Mouse (Mus musculus): ENCODE measurements at regions not wholly inside any gene's neighbourhood (a gene's known extent, or its start where the extent isn't known, plus 50 kb on each side); places are given as distances from the start of the nearest gene placed in this dataset.
A peak's percentile ranks its signal among the peaks of the same experiment; 100 is the strongest.

GRCm38 (mm10) chr13:101219568-101219967 is 386.3 kb upstream of the Slc30a5 start:
- DNase-seq (ENCODE audit: low spot score in 2 of 2), result no peak

GRCm38 (mm10) chr13:101216897-101217480 is 383.8 kb upstream of the Slc30a5 start:
- DNase-seq (ENCODE audit: low spot score in 2 of 2), result no peak

DNA sequence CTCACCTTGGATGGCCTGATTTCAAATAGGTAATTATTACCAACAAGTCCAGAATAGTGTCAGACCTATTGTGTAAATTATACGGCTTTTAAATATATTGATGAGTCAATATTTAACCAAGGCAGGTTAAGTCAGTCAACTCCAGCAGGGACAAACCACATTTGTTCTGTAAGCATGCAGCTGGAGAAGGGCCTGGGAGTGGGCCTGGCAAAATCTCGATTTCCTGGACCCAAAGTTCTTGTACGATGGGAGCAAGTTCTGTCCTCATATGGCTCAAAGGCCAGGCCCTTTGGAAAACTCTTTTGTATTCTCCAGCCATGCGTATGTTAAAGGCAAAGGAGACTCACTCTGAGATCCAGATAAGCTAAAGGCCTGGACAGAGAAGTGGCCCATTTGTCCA is 383.2 kb upstream of the Slc30a5 start:
- no peak for DNase-seq (ENCODE audit: low spot score in 2 of 2)

DNA sequence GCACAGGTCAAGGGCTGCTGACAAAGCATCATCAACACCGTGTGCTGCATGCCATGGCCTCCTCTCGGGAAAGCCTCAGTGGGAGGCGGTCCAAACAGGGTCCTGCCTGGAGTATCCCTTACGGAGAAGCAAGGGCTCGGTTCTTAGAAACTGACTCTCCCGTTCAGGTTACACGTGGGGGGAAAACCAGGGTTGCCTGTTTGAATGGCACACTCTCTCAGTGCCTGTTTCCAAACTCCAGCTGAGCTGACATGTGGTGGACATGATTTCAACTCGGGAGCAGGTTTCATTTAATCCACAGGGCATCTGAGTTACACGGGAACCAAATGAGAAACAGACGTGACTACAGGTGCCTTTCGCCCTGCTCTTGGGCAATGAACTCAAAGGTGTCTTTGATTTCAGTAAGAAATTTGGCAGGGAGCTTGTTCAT is 382.6 kb upstream of the Slc30a5 start:
- DNase-seq (ENCODE audit: low spot score in 2 of 2), result no peak

GRCm38 (mm10) chr13:101215131-101215641 is 382.0 kb upstream of the Slc30a5 start:
- no peak for DNase-seq (ENCODE audit: low spot score in 2 of 2)

GRCm38 (mm10) chr13:101214094-101214493 is 380.9 kb upstream of the Slc30a5 start:
- DNase-seq (ENCODE audit: low spot score in 2 of 2), result no peak

GRCm38 (mm10) chr13:101213121-101213916 is 380.1 kb upstream of the Slc30a5 start:
- peak in 1 of 2 experiments; percentile 68 for DNase-seq (ENCODE audit: low spot score in 2 of 2)

GRCm38 (mm10) chr13:101212341-101212895 is 379.2 kb upstream of the Slc30a5 start:
- DNase-seq (ENCODE audit: low spot score in 2 of 2), result no peak

DNA sequence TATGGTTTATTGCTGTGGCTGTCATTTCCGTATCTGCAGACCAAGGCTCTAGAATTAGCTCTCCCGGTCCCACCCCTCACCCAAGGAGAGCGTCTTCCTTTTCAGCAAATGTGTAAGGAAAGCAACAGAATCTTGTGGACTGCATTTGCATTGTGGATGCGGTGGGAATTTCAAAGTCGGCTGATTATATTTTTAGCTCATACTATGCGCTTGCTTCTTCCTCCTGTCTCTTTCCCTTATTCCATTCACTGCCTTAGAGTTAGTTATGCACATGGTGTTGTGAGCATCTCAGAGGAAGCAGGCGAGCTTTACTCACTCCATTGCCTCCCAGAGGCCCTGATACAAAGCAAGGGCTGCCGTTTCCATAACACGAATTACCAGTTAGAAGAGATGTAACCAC is 375.6 kb upstream of the Slc30a5 start:
- DNase-seq (ENCODE audit: low spot score in 2 of 2), result no peak

GRCm38 (mm10) chr13:101203463-101203862 is 370.2 kb upstream of the Slc30a5 start:
- DNase-seq (ENCODE audit: low spot score in 2 of 2), result no peak

GRCm38 (mm10) chr13:101202565-101203313 is 369.5 kb upstream of the Slc30a5 start:
- no peak for DNase-seq (ENCODE audit: low spot score in 2 of 2)

DNA sequence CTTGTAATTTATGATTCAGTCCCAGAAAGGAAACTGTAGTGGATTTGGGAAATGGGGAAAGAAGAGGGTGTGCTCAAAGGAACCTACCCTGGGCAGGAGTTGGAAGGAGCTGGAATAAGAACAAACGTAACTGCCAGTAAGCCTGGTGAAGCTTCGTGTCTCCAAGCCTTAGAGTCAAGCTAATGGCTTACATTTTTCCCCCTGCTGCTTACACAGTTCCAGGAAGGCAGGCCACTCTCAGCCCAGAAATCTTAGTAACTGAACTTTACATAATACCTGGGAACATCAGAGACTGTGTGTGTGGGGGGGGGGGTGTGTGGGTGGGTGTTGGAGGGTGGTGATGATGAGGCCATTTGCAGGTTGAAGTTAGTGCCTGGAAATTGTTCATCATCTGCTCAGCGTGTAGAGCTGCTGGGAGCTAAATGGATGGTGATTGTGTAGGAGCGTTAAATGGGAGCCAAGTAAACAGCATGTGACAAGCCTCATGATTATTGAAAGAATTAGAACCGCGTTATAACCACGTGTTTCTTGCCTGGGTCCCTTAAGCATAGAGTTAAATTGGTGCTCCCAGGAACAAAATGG is 357.1 kb upstream of the Slc30a5 start:
- peak in 1 of 2 experiments; percentile 9 for DNase-seq (ENCODE audit: low spot score in 2 of 2)

GRCm38 (mm10) chr13:101182387-101182786 is 349.2 kb upstream of the Slc30a5 start:
- DNase-seq (ENCODE audit: low spot score in 2 of 2), result no peak

GRCm38 (mm10) chr13:101175017-101175689 is 341.9 kb upstream of the Slc30a5 start:
- no peak for DNase-seq (ENCODE audit: low spot score in 2 of 2)

- DNase-seq (ENCODE audit: low spot score in 2 of 2), result no peak
Observed at GRCm38 (mm10) chr13:101161768-101162167, 328.5 kb upstream of the Slc30a5 start.

DNA sequence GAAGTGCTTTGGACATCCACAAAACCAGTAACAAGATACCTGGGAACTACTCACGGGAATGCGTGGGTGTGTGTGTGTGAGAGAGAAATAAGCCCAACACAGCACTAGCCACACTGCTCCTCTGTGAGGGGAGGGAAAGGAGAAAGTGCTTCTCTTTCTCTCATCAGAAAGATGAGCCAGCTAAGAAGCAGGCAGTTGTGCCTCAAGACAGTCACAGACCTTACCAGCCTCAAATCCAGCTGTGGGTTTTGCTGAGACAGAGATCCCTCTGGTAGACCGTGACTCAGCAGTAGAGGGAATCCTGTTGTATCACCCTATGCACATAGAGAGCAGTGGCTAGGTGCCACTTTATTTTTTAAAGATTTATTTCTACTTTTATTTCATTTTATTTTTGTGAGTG is 326.7 kb upstream of the Slc30a5 start:
- no peak for DNase-seq (ENCODE audit: low spot score in 2 of 2)

DNA sequence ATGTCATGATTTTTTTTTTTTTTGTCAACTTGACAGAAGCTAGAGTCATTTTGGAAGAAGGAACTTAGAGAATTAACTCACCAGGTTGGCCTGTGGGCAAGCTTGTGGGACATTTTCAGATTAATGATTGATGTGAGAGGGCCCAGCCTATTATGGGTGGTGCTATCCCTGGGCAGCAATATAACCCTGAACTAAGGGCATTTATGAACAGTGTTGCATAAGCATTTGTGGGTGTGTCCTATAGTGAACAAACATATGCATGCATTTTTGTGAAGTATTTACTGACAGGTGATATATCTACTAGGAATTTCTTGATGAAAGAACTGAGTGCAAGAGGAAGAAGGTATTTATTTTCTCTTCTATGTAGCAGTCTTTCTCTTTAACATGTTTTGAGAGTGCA is 320.5 kb upstream of the Slc30a5 start:
- DNase-seq (ENCODE audit: low spot score in 2 of 2), result no peak

DNA sequence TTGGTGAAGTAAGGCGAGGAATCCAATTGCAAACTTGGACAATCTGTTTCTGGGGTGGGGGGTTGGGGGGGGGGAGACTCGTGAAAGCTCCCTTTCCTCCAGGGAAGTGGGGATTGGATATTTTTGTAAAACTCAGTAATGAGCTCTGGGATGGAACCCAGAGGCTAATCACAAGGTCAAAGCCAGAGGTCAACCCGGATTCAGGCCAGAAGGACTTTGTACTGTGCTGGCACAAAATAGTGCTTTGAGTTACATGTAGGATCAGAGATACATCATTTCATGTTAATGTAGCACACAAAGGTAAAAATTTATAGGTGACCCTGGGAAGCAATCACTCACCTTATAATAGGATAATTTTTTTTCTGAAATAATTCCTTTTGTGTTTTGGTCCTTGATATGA is 309.5 kb upstream of the Slc30a5 start:
- no peak for DNase-seq (ENCODE audit: low spot score in 2 of 2)

GRCm38 (mm10) chr13:101142104-101142735 is 309.0 kb upstream of the Slc30a5 start:
- no peak for DNase-seq (ENCODE audit: low spot score in 2 of 2)

GRCm38 (mm10) chr13:101129466-101129865 is 296.2 kb upstream of the Slc30a5 start:
- peak in 1 of 2 experiments; percentile 11 for DNase-seq (ENCODE audit: low spot score in 2 of 2)

DNA sequence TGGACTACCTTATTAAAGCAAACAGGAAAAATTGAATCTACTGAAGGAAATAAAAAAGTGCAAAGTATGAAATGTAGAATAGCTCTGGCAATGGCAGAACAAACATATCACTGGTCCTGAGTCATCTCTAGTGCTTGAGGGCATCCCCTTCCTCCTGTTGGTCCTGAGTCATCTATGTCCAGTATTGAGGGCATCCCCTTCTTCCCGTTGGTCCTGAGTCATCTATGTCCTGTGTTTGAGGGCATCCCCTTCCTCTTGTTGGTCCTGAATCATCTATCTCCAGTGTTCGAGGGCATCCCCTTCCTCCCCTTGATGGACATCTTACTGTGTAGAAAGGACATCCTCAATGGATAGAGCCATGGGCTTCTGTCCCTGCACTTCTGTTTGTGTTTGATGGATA is 294.6 kb upstream of the Slc30a5 start:
- no peak for DNase-seq (ENCODE audit: low spot score in 2 of 2)
